Mouse (Mus musculus): ENCODE data around the gene Foxo4. TPM values are rescaled to one million over a fixed set of nuclear protein-coding genes. Genes with fewer than 3 reads are reported as not detected.

Gene Foxo4
- 5.1 and 5.8 TPM in 2 replicates for polyA plus RNA-seq (2015; fragmentation: Nextera tagmentation; extraction: Ambion mirVana)

DNA sequence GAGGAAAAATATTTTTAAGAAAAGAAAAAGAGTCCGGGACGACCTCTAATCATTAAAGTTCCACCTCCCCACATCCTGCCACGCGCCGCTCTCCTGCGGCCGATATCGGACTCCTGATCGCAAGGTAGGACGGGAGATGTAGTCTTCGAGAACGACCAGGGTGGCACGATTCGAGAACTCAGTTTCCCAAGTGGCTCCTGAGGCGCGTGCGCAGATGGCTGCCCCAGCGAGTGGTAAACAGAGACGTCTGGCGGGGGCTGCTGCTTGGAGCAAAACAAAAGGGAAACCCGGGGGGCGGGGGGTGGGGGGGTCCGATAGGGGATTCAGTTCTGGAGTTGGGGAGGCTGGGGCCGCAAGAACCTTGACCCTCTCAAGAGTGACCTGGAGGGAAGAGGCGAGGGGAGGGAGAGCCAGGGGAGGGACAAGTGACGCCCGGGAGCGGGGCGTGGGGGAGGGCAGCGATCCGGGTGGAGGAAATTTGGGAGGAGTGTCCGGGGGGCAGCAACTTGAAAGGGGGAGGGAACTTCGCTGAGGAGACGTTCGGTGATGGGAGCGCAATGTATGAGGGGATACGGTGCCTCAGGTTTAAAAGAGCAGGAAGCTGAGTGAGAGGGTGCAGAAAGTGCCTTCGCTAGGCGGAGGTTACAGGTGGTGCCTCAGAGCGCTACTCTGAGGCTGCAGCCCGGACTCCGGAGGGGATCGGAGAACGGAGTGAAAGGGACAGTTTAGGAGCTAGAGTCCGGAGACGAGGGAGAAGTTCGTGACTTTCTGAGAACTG lies at the start of gene Foxo4:
TSS of gene Foxo4 (plus strand) at position 577 of the 778 bp plus-strand sequence.
- peak within 1 kb of the TSS; percentile 73 for H3K9ac ChIP-seq
- H3K4me2 ChIP-seq (replicated peaks), result peak within 1 kb of the TSS; percentile 71
- peaks cover 11% of the 10 kb centered on the region for H3K36me3 ChIP-seq
- H3K4me1 ChIP-seq, result peaks cover 24% of the 10 kb centered on the region
- H3K27ac ChIP-seq, result peak within 1 kb of the TSS; percentile 78
- no peaks in the 10 kb centered on the region for H3K9me3 ChIP-seq
- peak within 1 kb of the TSS; percentile 62 for H3K4me3 ChIP-seq
- WGBS, result 19% methylated on average over 47 of the region's 47 CpGs
- no peaks in the 10 kb centered on the region for H3K27me3 ChIP-seq
- ATAC-seq (ENCODE audit: low FRiP score, low read depth), result peak; percentile 92

DNA sequence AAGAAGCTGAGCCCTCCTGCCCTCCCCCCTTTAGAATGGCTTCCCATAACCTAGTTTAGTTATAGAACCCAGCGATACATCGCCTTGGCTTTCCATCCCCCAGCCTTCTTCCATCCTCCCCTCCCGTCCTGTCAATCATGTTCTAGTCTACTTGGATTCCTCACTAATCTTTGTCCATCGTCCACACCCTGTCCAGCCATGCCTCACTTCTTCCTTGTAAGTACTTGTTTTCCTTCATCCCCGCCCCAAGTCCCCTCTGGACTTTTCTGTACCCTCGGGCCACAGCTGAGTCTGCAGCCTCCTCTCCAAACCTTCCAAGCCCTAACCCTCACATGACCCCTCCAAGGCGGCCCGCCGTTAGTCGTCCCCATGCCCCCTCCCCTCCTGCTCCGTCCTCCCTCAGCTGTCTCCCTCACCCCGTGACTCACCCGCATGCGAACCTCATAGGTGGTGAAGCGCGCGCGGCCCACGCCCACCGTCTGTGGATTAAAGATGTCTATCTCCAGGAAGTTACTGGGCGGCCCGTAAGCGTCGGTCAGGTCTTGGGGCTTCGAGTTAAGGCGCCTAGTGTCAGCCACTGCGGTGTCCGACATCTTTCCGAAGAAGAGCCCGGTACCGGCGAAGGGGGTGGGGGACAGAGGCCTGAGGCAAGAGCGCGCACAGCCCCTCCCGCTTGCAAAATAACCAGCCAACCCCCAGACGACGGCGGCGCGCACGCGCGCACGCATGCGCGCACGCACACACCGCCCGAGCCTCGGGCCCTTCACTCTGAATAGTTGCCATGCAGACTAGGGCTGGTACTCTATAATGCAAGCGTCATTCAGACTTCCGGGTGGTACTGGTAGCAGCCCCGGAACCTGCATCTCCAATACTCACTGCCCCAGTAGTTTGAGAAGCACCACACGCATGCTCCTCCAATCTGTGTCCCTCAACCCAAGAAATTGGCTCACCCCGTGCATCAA lies 32.2 kb upstream of the Foxo4 start, which contains the start of gene Snx12:
TSS of gene Snx12 (minus strand) at position 730 of the 962 bp plus-strand sequence.
- H3K27ac ChIP-seq, result peak within 1 kb of the TSS; percentile 52; the same call in 1 of the 2 replicates
- WGBS, result 15% methylated on average over 55 of the region's 55 CpGs
- peaks cover 18% of the 10 kb centered on the region for H3K27me3 ChIP-seq
- H3K9ac ChIP-seq, result peak within 1 kb of the TSS; percentile 74
- H3K4me1 ChIP-seq, result no peaks in the 10 kb centered on the region
- H3K9me3 ChIP-seq, result no peaks in the 10 kb centered on the region
- ATAC-seq (ENCODE audit: low FRiP score, low read depth), result peak; percentile 96
- peak within 1 kb of the TSS; percentile 63 for H3K4me2 ChIP-seq (replicated peaks)
- H3K36me3 ChIP-seq, result no peaks in the 10 kb centered on the region
- peak within 1 kb of the TSS; percentile 54 for H3K4me3 ChIP-seq

DNA sequence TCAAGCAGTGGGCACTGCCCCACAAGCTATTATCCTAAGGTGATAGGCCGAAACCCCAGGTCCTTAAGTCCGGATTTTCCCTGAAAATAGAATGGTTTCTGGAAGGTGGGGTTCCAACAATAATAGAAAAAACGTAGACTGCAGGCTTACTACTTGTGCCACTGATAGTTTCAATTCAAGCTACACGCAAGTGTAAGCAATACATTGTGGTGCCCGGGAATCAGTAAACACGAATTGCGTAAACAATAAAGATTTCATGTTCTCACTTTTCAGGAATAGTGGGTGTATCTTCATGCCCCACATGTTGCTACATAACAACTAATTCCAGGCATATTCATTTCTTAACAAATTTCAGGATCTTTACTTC lies 31.5 kb upstream of the Foxo4 start:
- H3K27ac ChIP-seq, result peak overlapping the region; percentile 29; the same call in 1 of the 2 replicates
- H3K9ac ChIP-seq, result no peak overlapping the region
- H3K4me3 ChIP-seq, result peak overlapping the region; percentile 54
- H3K27me3 ChIP-seq, result peaks cover 19% of the 10 kb centered on the region
- H3K36me3 ChIP-seq, result no peaks in the 10 kb centered on the region
- H3K9me3 ChIP-seq, result no peaks in the 10 kb centered on the region
- WGBS, result 38% methylated on average over 7 of the region's 7 CpGs
- peak; percentile 29; the same call in 1 of the 2 replicates for ATAC-seq (ENCODE audit: low FRiP score, low read depth)
- no peaks in the 10 kb centered on the region for H3K4me1 ChIP-seq
- peak overlapping the region; percentile 63 for H3K4me2 ChIP-seq (replicated peaks)

DNA sequence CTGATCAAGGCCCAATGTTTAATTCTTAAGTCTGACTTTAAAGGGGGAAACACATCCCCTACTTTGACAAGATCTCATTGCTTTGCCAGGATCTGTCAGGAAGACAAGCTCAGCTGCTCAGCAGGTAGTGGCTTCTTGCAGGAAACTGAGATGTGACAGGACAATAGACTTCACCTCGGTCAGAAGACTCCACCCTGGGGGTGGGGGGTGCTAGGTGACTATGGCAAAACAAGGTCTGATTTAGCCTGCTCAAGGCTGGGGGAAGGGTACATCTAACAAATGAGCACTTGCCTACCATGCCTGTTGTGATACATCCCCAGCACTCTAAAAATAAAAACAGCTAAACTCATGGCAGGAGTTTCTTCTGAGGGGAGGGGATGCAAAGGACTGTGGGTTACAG lies 9.3 kb upstream of the Foxo4 start:
- no peaks in the 10 kb centered on the region for H3K36me3 ChIP-seq
- no peak for ATAC-seq (ENCODE audit: low FRiP score, low read depth)
- no peak overlapping the region for H3K4me3 ChIP-seq
- 22% methylated on average over 1 of the region's 1 CpGs for WGBS
- H3K27ac ChIP-seq, result no peak overlapping the region
- H3K4me1 ChIP-seq, result no peaks in the 10 kb centered on the region
- no peak overlapping the region for H3K4me2 ChIP-seq (replicated peaks)
- H3K9me3 ChIP-seq, result no peaks in the 10 kb centered on the region
- peaks cover 11% of the 10 kb centered on the region; the same call in 1 of the 2 replicates for H3K27me3 ChIP-seq
- H3K9ac ChIP-seq, result no peak overlapping the region

DNA sequence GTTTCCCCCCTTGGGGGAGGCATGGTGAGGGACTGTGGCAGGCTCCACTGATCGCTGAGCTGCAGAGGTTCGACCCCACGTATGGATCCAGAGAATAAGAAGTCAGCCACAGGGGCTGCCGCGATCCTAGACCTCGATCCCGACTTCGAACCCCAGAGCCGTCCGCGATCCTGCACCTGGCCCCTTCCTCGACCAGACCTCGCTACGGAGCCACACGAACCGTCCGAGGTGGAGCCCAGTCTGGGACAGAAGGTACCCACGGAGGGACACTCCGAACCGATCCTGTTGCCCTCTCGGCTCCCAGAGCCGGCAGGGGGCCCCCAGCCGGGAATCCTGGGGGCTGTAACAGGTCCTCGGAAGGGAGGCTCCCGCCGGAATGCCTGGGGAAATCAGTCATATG lies 412 bp downstream of the Foxo4 start:
- 15% methylated on average over 24 of the region's 26 CpGs for WGBS
- no peaks in the 10 kb centered on the region for H3K9me3 ChIP-seq
- H3K4me1 ChIP-seq, result peaks cover 30% of the 10 kb centered on the region
- peak overlapping the region; percentile 73 for H3K9ac ChIP-seq
- H3K36me3 ChIP-seq, result peaks cover 12% of the 10 kb centered on the region
- no peaks in the 10 kb centered on the region for H3K27me3 ChIP-seq
- H3K4me3 ChIP-seq, result peak overlapping the region; percentile 62
- peak overlapping the region; percentile 78 for H3K27ac ChIP-seq
- H3K4me2 ChIP-seq (replicated peaks), result peak overlapping the region; percentile 71
- peak; percentile 25 for ATAC-seq (ENCODE audit: low FRiP score, low read depth)

DNA sequence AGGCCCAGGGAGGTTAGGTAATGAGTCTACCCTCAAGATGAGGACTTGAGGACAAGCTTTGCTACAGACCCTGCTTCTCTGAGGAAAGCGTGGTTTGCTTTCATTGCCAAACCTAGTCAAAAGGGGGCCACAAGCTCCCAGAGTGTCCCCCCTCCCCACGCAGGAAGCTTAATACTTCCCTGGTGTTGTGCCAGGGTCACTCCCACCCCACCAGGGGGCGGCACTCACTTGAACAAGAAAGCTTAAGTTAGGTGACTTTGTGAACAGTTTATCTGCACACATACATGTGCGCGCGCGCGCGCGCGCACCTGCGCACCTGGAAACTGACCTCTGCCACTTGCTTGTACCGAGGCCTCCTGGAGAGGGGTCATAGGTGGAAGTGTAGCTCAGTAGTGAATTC lies 2.3 kb downstream of the Foxo4 start:
- no peak overlapping the region for H3K27ac ChIP-seq
- H3K4me3 ChIP-seq, result peak overlapping the region; percentile 62
- WGBS, result 77% methylated on average over 13 of the region's 13 CpGs
- no peaks in the 10 kb centered on the region for H3K9me3 ChIP-seq
- peak overlapping the region; percentile 73; the same call in 1 of the 2 replicates for H3K9ac ChIP-seq
- H3K36me3 ChIP-seq, result peaks cover 12% of the 10 kb centered on the region
- no peak for ATAC-seq (ENCODE audit: low FRiP score, low read depth)
- peaks cover 39% of the 10 kb centered on the region for H3K4me1 ChIP-seq
- H3K4me2 ChIP-seq (replicated peaks), result peak overlapping the region; percentile 71
- H3K27me3 ChIP-seq, result no peaks in the 10 kb centered on the region

DNA sequence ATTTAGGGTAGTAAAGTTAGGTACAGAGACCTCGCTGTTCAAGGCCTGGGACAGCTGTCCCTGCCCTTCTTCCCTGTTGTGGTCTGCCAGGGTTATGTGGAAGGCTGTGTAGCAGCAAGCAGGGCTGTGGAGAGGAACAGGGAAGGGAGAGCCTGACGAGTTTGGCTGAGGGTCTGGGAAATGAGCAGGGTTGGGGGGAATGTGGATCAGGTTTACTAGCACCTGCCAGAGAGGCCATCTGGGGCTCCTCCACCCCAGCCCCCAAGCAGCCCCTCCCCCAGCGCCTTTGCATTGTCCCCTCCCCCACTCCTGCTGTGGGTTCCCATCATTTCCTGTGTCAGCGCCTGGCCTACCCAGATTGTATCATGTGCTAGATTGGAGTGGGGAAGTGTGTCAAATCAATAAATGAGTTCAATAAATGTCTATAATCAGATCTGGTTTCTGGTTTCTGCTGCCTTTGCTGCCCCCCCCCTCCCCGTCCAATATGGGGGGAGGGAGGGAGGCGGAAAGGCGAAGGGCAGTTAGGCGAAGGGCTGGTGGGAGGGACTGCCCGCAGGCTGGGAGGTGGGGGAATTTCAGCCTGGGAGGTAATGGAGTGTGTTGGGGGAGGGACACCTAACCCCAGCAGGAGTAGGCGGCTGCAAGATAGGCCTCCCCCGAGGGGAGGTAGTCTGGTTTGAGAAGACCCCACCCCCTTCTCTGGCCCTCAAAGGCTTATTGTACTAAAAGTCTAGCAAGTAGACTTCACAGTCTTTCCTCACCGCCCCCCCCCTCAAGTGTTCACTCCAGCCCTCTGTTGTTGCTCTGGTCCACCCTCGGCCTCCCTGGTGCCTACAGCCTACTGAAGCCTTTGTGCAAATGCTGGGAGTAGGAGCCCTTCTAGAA lies 6.4 kb downstream of the Foxo4 start:
- Histone ChIP-seq H3K27me3 (no peaks in the 10 kb centered on the region; the same call in 1 of the 2 replicates), H3K36me3 (peaks cover 12% of the 10 kb centered on the region), H3K9ac (no peak overlapping the region), H3K9me3 (no peaks in the 10 kb centered on the region), H3K27ac (peak overlapping the region; percentile 87), H3K4me2 (replicated peaks) (peak overlapping the region; percentile 28), H3K4me3 (no peak overlapping the region), H3K4me1 (peaks cover 42% of the 10 kb centered on the region)
- WGBS, result 19% methylated on average over 9 of the region's 13 CpGs
- ATAC-seq (ENCODE audit: low FRiP score, low read depth), result peak; percentile 86

DNA sequence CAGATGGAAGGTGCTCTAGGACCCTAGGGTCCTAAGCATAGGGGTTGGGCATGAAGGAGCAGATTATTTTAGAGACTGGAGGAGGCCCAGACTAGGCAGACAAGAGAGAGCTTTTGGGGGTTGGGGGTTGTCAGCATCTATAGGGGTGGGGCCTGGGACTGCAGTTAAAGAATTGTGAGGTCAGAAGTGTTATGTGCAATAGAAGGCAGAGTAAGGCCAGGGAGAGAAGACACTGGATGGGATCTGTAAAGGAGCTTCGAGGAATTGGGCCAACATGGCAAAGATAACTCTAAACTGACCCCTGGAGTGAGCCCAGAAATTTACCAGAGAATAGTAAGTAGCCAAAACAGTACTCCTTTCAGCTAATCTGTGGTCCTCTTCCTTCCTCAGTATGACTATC lies 9.6 kb downstream of the Foxo4 start, which contains the start of gene Gm614:
TSS of gene Gm614 (minus strand) at position 101 of the 400 bp plus-strand sequence.
- ATAC-seq (ENCODE audit: low FRiP score, low read depth), result no peak
- Histone ChIP-seq H3K4me1 (peaks cover 23% of the 10 kb centered on the region), H3K9me3 (no peaks in the 10 kb centered on the region), H3K4me3 (no peak within 1 kb of the TSS), H3K4me2 (replicated peaks) (no peak within 1 kb of the TSS), H3K36me3 (peaks cover 4% of the 10 kb centered on the region; the same call in 1 of the 2 replicates), H3K27ac (no peak within 1 kb of the TSS), H3K9ac (no peak within 1 kb of the TSS), H3K27me3 (peaks cover 10% of the 10 kb centered on the region; the same call in 1 of the 2 replicates)
- WGBS, result 94% methylated on average over 1 of the region's 1 CpGs

DNA sequence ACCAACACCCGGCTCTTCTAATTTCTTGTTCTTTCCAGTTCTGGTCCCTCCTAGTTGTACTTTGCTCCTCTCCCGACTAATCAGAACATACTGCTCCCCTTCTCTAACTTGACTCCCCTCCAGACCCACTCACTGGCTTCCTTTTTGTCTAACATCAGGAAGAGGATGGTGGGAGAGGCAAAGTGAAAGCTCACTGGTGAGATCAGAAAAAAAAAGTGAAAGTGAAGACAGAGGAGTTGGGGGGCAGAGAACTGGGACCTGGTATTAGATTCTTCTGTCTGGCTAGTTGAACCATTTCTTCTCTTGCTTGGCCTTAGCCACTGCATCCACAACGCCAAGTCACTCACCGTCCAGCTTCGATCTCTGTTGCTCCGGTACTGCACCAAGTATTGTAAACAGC lies 12.3 kb downstream of the Foxo4 start:
- no peak for ATAC-seq (ENCODE audit: low FRiP score, low read depth)
- Histone ChIP-seq H3K4me2 (replicated peaks) (no peak overlapping the region), H3K27me3 (peaks cover 10% of the 10 kb centered on the region; the same call in 1 of the 2 replicates), H3K9me3 (no peaks in the 10 kb centered on the region), H3K36me3 (no peaks in the 10 kb centered on the region), H3K4me3 (no peak overlapping the region), H3K4me1 (peaks cover 5% of the 10 kb centered on the region; the same call in 1 of the 2 replicates), H3K27ac (no peak overlapping the region), H3K9ac (no peak overlapping the region)
- 95% methylated on average over 6 of the region's 6 CpGs for WGBS

DNA sequence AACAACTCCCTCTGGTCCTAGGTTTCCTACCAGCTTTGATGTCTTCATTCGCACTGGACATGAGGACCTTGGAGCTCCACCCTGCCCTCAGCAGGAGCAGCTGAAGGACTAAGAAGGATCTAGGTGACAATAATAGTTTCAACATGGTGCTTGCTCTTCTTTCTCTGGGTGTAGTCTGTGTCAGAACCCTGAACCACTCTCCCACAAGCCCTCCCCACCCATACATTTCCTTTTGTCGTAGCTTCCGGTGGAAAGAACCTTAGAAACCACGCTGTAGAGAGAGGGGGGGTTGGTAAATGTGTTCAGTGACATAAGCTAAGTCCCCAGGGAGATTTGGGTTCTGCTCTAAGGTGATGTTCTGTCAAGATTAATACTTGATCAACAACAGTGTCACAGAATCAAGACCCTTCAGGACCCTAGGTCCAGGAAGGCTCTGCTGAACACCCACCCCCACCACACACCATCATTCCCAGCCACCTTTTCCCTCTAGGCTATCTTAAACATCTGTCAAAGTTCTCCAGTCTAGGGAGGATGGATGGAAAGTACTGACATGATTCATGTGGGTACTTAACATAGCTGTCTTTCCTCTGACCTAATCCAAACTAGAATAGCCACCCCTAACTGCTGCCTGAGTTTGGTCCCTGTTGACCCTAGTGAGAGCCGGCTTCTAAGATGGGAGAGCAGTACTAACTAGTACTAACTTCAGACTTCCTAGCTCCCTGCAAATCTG lies 13.9 kb downstream of the Foxo4 start, which contains the start of gene Il2rg:
TSS of gene Il2rg (minus strand) at position 231 of the 730 bp plus-strand sequence.
- Histone ChIP-seq H3K4me1 (0 out of 2 replicates have a peak, but pooled peaks cover 2% of the 10 kb centered on the region), H3K9me3 (no peaks in the 10 kb centered on the region), H3K27ac (no peak within 1 kb of the TSS), H3K9ac (no peak within 1 kb of the TSS), H3K36me3 (no peaks in the 10 kb centered on the region), H3K4me3 (no peak within 1 kb of the TSS), H3K4me2 (replicated peaks) (no peak within 1 kb of the TSS), H3K27me3 (peaks cover 15% of the 10 kb centered on the region; the same call in 1 of the 2 replicates)
- WGBS, result 51% methylated on average over 5 of the region's 5 CpGs
- no peak for ATAC-seq (ENCODE audit: low FRiP score, low read depth)
